Mouse (Mus musculus) monocyte, adult 2 months (primary cell): ENCODE data around the gene Nr2f2.

ENCODE experiments used
- DNase-seq, 2 experiments: peaks; one replicate each; pipeline ENCODE4 v3.0.0; 2022; ENCODE audit warnings: low spot score in 2 of 2, low read depth in 1 of 2

Gene Nr2f2

DNA sequence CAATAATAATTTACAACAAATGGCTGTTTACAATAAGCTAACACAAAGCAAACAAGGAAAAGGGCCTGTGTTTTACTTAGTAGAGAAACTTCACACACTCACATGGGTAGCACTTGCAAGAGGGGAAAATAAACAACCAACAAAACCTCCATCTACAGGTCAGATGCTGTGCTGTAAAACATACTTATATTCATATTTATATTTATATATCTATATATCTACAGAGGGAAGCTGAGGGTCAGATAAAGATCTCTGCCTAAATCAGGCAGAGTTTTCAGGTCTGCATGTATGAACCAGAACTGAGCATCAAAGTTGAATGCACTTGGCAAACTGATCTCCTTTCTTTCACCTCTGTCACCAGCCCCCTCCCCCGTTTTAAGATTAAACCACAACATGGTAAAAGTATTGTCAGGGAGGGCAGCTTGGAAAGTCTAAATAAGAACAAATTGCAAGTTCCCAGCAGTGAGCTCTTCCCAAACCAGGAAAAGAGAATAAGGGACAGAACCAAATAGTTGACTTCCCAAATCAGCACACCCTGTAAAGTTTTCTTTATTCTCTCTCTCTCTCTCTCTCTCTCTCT lies 14.5 kb downstream of the Nr2f2 start:
- no peak for DNase-seq

DNA sequence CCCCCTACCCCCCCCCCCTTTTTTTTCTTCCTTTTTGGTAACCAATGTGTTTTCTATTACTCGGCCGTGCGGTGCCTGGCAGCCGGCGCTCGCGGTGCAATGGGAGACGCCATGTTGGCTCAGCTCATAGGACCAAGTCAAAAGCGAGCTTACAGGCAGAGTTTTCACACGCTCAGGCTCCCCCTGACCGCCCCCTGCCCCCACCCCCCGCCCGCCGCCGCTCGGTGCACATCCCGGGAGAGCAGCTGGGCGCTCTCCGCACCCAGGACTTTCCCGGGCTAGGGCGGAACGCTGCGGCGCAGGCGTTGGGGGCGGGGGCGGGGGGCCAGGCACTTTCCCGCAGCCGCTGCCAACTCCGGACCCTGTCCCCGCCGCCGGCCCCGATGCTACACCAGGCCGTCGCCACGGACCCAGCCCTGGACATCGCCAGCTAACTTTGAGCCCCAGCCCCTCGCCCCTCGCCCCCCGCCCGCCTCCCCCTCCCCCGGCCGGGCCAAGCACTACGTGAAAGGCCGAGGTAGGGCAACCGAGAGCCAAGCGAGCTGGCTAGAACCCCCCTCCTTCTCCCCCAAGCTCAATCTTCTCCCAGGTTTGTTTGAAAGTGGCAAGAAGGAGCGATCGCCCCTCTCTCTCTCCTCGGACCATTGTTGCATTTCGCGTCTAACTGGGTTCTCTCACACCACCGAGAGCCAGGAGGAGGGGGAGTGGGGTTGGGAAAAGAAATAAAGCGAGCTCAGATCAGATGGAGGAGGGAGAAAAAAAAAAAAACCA lies 15.6 kb downstream of the Nr2f2 start:
- DNase-seq, result no peak

DNA sequence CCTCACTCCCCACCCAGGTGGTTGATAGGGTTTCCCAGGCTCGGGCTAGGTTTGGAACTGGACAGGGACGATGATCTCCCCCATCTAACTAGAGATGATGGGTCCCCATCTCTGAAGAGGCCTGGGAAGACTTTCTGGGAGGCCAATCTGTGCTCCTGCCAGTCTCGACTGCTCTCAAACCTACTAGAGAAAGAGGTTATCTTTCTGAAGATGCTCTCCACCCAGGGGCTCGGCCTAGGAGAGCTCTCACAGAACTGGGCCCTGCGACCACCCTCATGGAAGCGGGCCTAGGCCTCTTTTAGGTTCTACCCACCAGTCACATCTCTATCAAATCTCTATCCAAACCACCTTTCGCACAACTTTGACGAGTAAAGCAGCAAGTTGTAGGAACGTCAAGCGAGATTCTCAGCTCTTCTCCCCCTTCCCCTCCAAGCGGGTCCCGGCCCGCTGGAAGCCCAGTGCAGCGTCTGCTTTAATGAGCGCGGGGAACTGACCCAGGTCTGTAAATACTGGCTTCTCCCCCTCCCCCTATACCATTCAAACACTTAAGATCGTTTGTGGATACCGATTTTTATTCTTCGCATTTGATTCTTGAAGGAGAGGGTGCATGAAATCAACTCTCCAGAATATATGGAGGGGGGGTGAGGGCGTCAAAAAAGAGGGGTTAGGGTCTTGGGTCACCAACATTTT lies 16.4 kb downstream of the Nr2f2 start:
- DNase-seq, result no peak

DNA sequence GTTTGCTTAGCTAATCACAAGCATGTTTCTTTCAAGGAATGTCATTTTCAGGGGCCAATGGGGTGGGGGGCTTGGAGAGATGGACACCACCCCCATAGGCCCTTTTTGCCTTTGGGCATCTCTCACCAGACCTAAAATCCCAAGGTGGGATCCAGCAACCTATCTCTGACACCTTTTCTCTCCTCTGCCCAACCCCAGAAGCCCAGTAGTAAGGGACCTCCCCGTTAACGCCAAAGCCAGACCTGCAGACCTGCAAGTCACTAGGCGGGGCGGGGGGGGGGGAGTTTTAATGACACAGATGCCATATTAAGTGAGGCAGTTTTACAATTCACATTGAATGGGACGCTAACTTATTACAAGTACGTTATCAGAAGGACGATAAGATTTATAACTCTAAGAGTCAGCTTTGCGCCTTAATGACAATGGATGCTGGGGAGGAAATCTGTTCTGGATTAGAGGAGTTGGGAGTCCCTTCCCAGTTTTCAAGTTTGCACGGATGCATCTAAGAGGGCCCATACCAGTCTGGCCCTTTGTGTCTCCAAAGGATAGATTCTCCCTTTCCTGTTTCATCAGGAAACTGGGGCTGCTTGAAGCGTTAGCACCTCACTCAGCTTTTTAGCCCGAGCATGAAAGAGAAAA lies 17.4 kb downstream of the Nr2f2 start:
- no peak for DNase-seq

DNA sequence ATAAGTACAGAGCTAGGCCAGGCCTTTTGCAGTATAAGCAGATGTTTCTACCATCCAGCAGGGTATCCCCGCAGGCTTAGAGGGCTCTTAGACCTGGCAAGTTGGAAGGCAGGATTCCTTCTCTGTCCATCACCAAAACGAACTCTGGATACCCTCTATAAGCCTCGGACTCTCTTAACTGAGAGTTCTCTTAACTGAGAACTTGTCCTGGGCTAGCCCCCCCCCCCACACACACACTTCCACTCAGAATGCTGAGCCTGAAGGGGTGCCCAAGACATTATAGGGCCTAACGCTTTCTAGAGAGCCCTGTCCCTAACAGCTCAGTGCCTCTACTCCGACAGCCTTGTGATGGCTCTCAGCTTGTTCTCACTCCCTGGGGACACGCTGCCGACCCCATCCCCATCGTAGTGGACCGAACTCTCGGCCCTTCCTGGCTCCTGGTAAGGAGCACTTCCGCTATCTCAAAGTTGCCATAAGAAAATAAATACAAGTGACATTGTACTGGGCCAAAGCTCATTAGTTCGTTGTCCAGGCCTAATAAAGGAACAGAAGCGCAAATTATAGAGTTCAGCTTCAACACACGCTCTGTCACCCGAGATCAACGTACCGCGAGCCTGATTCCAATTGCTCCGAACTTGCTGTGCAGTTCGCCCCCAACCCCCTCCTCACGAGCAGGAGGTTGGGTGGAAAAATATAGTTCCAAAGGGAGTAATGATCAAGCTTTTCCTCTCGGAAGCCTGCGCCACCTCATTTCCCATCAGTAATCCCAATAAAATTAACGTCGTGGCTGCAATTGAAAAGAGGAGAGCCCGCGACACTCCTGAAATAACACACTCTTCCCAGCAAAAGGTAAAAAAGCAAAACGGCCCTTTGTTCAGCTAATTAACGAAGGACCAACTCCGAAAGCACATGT lies 18.2 kb downstream of the Nr2f2 start:
- no peak for DNase-seq

DNA sequence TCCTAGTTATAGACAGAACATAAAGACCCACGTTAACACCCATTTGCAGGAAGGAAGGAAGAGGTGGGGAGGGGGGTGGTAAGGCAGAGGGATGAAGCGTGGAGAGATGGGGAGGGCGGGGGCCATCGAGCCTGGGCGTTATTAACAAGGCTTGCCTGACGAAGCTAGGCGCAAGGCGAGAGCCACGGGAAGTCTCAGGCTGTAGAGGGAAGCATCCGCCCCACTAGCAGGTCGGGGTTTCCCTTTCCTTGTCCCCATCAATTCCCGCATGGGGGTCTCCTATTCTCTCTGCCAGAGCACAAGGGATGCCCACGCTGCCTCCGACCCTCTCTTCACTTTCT lies 18.9 kb downstream of the Nr2f2 start:
- DNase-seq, result no peak

DNA sequence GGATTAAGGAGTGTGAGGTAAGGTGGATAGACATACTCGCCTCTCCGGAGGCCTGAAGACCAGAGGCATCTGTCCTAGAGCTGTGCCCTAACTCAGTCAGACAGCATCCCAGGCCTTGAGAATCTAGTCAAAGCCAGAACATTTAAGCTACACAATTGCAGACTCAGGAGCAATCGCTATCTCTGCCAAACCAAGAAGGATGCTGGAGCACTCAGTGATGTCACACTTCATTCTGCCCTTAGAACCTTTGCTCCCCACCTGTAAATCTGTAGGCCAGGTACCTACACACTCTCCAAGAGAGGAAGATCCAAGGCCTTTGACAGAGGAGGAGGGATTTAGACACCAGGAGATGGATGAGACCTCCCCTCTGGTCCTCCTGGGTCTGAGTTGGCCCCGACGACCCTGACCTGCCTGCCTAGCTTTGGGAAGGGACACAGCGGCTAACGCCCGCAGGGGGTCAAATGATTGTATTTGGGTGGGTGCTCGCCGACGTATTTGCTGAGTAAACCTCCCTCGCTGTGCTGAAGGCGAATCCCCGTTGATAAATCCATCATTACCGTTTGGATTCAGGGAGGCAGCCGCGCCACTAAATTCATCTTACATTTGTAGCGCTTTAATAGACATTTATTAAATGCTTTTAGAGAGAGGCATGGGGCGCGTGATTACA lies 19.5 kb downstream of the Nr2f2 start:
- DNase-seq, result no peak

DNA sequence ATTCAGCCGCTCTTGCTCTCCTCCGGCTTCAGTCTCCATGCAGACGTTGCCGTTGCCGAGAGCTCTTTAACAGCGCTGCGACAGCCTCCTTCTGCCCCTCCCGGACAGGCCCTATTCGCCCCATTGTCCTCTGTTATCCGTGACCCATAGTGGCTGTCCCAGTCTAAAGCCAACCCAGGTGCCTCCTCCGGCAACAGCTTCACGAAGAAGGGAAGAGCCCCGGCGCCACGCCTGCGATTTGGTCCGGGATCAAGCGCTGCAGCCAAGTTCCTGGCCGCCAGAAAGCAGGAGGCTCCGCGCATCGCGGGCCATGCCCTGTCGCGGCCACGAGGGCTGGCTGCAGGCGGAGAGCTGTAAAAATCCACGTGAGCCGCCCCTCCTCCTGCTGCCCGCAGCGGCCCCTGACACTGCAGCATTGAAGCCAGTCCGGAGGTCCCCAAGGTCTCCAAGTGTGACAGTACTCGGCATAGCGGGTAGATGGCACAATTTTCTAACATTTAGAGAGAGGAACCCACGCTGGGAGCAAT lies 20.5 kb downstream of the Nr2f2 start:
- DNase-seq, result no peak

DNA sequence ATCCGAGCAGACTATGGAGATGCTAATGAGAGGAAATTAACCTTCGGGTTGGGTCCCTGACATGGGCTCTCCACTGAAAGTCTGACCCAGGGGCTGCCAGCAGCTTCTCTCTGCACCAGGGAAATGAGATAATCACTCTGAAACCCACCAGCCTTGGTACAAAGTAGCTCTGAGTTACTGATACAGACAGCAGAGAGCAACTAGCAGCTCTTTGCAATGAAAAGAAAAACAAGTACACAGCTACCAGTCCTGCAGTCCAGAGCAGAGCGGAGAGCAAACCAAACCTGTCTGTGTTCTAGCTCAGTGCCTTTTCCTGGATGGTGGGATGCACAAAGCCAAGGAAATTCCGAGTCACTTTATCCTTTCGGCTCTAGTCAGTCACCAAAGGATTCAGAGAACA lies 23.1 kb downstream of the Nr2f2 start:
- DNase-seq, result no peak

DNA sequence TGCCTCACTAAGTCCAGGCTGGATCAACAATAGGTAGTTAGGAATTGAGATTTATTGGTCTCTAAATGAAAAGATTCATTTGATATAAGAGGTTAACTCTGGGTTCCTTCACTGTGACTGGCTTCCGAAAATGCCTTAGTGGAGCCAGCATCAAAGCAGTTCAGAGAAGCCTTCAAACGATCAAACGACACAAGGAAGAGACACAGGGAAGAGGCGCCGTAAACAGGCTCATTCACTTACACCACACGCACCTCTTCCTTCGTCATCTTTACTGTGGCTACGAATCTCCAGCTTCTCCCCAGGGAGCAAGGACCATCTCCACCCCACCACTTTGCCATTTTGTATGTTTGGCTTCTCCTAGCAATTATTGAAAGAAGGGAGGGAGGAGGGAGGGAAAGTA lies 23.8 kb downstream of the Nr2f2 start:
- no peak for DNase-seq

DNA sequence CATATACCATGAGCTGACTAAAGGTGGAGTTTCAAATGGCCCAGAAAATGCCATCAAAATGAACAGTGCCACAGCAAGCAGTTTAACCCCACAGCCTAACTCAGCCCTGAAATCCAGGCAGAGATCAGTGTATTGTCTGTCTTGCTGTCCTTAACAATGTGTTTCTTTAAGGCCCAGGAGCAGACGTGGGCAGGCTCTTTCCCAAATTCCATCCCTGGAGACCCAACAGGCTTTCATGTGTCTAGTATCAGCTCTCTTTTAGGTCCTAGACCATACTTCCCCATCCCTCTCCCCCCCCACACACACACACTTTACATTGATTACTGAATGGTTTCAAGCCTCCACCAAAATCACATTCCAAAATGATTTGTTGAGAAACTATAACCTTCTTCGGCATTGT lies 24.5 kb downstream of the Nr2f2 start:
- DNase-seq, result no peak

DNA sequence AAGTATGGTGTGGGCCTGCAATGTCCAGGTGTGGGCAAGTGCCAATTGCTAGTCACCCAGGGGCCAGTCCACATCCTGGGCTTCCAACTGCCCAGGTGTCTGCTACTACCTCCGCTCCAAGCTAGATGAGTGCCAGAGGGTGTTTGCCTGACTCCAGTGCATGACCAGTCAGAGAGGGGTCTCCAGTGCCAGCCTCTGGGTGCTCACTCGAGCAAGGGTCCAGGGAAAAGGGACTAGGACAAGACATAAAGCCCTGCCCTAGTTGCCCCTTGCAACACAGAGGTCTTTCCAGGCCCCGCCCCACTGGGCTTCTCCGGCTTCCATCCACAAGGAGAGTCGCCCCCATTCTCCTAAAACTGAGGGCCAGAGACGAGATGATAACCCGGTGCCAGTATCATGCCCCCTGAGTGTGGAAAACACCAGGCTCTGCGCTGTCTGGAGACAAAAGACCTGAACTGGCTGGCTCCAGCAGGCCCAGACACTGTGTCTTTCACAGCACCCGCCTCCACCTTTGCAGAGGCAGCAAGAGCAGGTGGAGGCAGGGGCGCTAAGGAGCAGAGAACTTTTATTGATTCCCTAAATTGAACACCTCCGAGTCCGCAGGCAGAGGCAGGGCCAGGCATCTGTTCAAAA lies 26.4 kb downstream of the Nr2f2 start:
- no peak for DNase-seq

DNA sequence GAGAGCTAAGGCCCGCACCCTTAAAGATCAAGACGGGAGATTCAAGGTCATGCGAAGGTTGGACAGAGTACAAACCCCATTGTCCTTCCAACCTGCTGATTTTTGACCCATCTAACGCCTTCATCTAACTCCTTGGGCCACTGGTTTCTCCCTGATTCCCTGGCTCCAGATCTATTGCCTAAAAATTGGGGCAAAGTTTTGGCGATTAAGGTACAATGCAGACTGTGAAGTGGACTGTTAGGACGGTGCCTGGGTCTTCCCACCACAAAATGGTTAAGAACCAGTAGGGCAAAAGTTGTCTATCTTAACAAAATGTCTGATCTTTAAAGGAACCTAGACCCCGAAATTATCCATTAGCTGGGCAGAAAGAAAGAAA lies 28.3 kb downstream of the Nr2f2 start:
- no peak for DNase-seq

DNA sequence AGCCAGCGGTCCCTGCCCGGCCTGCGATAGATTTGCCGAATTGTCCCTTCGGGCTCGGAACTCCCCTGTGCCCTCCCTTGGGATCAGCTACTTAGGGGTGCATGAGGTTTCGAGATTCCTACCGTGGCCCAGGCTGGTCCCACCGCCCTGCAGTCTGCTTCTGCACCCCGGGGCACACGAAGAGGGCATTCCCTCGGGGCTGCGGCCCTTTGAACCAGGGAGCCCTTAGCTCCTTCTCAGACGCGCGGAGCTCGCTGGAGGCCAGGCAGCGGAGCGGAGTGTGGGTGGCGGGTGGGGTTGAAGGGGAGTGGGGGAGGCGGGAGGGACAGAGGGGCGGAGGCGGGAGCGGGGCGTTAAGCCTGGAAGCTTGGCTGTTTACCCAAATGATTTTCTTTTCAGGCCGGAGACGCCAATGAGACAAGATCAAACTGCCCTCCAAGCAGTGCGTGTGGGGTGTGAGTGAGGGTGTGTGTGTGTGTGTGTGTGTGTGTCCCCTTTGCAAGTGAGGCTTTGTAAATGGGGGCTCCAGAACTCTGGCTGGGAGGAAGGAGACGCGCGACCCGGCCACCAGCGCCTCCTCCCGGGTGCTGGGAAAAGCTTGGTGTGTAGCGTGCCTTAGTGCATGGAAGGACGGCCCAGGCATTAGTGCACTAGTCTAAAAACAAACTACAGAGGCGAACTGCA lies 28.8 kb downstream of the Nr2f2 start:
- DNase-seq, result no peak

DNA sequence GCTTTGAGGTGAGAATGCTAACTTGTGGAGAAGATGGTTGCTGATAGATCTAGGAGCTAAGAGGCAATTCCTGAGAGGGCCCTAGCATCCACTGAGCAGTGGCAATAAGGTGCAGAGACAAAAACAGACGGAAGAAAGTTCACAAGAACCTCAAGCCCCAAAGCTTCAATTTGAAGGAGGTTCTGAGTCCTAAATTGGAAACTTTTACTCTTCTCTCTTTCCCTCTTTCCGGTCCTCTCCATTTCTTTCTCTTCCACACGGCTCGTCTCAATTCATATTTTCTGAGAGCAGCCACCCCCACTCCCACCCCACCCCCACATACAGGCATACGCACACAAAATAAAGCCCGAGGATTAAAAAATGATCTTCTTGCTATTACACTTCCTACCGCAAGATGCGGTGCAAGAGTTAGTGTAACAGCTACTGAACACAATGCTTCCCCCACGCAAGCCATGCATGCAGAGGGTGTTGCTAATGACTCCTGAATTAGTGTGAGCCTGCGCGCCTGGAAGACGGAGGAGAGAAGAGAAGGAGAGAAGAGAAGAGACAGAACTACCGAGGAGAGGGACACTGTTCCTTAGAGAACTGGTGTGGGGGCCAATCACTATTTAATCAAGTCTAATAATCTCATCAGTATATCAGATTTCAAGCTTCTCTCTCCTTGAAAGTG lies 29.8 kb downstream of the Nr2f2 start:
- DNase-seq, result no peak

DNA sequence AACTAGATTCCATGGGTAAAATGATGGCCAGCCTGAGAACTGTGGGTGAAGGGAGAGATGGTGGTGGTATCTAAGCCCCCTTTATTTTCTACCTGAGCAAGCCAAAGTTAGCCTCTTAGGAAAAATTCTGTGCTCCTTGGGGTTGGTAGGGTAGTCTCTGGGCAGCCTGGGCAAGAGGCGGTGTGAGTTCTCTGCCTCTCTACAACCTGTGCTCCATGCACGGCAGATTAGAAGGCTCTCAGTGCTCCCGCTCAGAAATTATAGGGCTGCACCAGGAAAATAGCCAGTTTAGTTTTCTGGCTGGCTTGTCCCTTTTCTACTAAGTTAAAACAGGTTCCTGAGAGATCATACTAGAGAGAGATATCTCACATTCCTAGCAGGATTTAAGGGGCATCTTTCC lies 30.4 kb downstream of the Nr2f2 start:
- no peak for DNase-seq

DNA sequence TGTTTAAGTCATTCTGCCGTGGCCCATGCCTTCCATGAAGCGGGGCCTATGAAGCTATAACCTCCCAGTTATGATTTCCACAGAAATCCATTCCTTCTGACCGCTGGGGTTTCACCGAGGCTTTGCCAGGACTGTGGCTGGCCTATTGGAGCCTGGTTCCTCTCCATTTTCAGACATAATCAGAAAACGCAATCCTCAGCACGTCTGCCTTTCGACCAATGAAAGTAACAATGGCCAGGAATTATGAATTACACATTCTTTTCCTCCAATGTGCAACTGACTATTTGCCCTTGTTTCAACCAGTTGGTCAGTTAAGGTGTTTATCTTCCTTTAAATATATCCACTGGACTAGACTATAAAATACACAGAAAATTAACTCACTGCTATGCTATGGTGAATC lies 31.1 kb downstream of the Nr2f2 start:
- no peak for DNase-seq

DNA sequence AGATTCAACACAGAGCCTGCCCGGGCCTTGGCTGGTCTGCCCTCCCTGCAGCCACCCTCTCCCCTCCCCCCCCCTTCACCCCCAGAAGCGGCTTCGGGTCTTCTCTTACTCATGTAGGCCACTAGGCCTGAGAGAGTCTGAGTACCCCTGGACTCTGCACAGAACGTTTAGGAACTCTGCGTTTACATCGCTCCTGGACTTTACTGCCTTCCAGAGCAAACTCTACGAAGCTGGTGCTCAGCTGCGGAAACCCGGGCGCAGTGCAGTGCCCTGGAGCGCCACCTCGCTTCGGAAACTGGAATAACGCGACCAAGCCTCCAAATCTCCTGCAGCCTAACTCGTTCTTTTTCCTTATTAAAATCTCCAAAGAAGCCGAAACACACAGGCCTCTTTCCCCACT lies 31.7 kb downstream of the Nr2f2 start:
- DNase-seq, result no peak

DNA sequence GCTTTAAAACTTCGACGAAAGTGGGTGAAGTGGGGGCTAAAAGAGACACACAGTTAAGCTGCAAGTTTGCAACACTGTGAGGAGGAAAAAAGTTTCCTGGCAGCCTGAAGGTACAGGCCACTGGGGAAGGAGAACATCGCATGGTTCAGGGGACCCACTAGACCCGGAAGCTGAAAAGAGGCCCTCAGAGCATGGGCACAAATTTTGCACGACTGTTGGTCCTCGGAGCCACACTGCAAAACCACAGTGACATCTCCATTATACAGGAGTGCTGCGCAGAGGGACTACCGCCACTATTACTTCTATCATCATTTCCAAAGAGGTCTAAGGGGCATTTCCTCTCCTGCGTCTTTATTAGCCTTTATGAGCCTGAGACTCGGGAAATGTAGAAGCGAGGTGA lies 32.7 kb downstream of the Nr2f2 start:
- no peak for DNase-seq
